Mouse (Mus musculus): ENCODE measurements around the gene Ap3d1.

GRCm38 (mm10) chr10:80744262-80744661 lies 2.2 kb upstream of the Ap3d1 start:
- TF ChIP-seq POLR2A (IDR thresholded peaks at IDR 0.05; ENCODE audit: borderline replicate concordance, extremely low read depth, low read depth, low read length) (no peak), CTCF (IDR thresholded peaks at IDR 0.05; ENCODE audit: insufficient read depth, low read length) (no peak)
